Mouse (Mus musculus): ENCODE measurements around the gene Smc5. TPM values are rescaled to one million over a fixed set of nuclear protein-coding genes. Genes with fewer than 3 reads are reported as not detected.

Smc5 gene
- polyA plus RNA-seq (2012; ENCODE audit: insufficient read depth, low replicate concordance): 0.79 and 2.8 TPM in 2 replicates

- H3K36me3 ChIP-seq (replicated peaks; ENCODE audit: low read length): peaks cover 16% of the 10 kb centered on the region
- TF ChIP-seq FLI1 (IDR thresholded peaks at IDR 0.05; ENCODE audit: low read length): no peak
- no peak for TF ChIP-seq GATA1 (IDR thresholded peaks at IDR 0.05; ENCODE audit: borderline replicate concordance, low read length)
- H3K4me3 ChIP-seq (replicated peaks): peak within 1 kb of the TSS; percentile 96
Measured at GRCm38 (mm10) chr19:23273355-23274053, at the start of gene Smc5. Gene Smc5, minus strand, starts transcription at chr19:23273897.

GRCm38 (mm10) chr19:23323107-23323506, 49.4 kb upstream of the Smc5 start:
- no peaks in the 10 kb centered on the region for H3K36me3 ChIP-seq (replicated peaks; ENCODE audit: low read length)
- H3K4me3 ChIP-seq (replicated peaks): peak overlapping the region; percentile 39
- H3K9me3 ChIP-seq: no peaks in the 10 kb centered on the region
- TF ChIP-seq FLI1 (IDR thresholded peaks at IDR 0.05; ENCODE audit: low read length) (no peak), GATA1 (IDR thresholded peaks at IDR 0.05; ENCODE audit: borderline replicate concordance, low read length) (no peak)
- peaks cover 57% of the 10 kb centered on the region for H3K4me1 ChIP-seq
- no peaks in the 10 kb centered on the region for H3K27me3 ChIP-seq (replicated peaks)

More at GRCm38 (mm10) chr19:23273355-23274053, at the start of gene Smc5:
- H3K27me3 ChIP-seq (replicated peaks): no peaks in the 10 kb centered on the region
- peaks cover 5% of the 10 kb centered on the region; the same call in 1 of the 2 replicates for H3K9me3 ChIP-seq
- H3K4me1 ChIP-seq: peaks cover 44% of the 10 kb centered on the region

GRCm38 (mm10) chr19:23317989-23318358, 44.3 kb upstream of the Smc5 start:
- no peaks in the 10 kb centered on the region for H3K36me3 ChIP-seq (replicated peaks; ENCODE audit: low read length)
- H3K4me1 ChIP-seq: peaks cover 40% of the 10 kb centered on the region
- no peak for TF ChIP-seq FLI1 (IDR thresholded peaks at IDR 0.05; ENCODE audit: low read length)
- TF ChIP-seq GATA1 (IDR thresholded peaks at IDR 0.05; ENCODE audit: borderline replicate concordance, low read length): no peak
- H3K27me3 ChIP-seq (replicated peaks): no peaks in the 10 kb centered on the region
- H3K9me3 ChIP-seq: no peaks in the 10 kb centered on the region
- no peak overlapping the region for H3K4me3 ChIP-seq (replicated peaks)

GRCm38 (mm10) chr19:23317295-23317988, 43.7 kb upstream of the Smc5 start:
- H3K9me3 ChIP-seq: no peaks in the 10 kb centered on the region
- H3K4me1 ChIP-seq: peaks cover 34% of the 10 kb centered on the region
- no peaks in the 10 kb centered on the region for H3K36me3 ChIP-seq (replicated peaks; ENCODE audit: low read length)
- no peak overlapping the region for H3K4me3 ChIP-seq (replicated peaks)
- H3K27me3 ChIP-seq (replicated peaks): no peaks in the 10 kb centered on the region
- TF ChIP-seq GATA1 (IDR thresholded peaks at IDR 0.05; ENCODE audit: borderline replicate concordance, low read length) (no peak), FLI1 (IDR thresholded peaks at IDR 0.05; ENCODE audit: low read length) (no peak)

- Histone ChIP-seq H3K9me3 (no peaks in the 10 kb centered on the region), H3K4me3 (replicated peaks) (no peak overlapping the region), H3K4me1 (peaks cover 29% of the 10 kb centered on the region), H3K36me3 (replicated peaks; ENCODE audit: low read length) (no peaks in the 10 kb centered on the region), H3K27me3 (replicated peaks) (no peaks in the 10 kb centered on the region)
- TF ChIP-seq GATA1 (IDR thresholded peaks at IDR 0.05; ENCODE audit: borderline replicate concordance, low read length): no peak
- TF ChIP-seq FLI1 (IDR thresholded peaks at IDR 0.05; ENCODE audit: low read length): no peak
Measured at GRCm38 (mm10) chr19:23316851-23317250, 43.2 kb upstream of the Smc5 start.

- no peaks in the 10 kb centered on the region for H3K27me3 ChIP-seq (replicated peaks)
Measured at GRCm38 (mm10) chr19:23309979-23310378, 36.3 kb upstream of the Smc5 start.

GRCm38 (mm10) chr19:23306671-23307070, 33.0 kb upstream of the Smc5 start:
- TF ChIP-seq GATA1 (IDR thresholded peaks at IDR 0.05; ENCODE audit: borderline replicate concordance, low read length) (no peak), FLI1 (IDR thresholded peaks at IDR 0.05; ENCODE audit: low read length) (no peak)
- H3K36me3 ChIP-seq (replicated peaks; ENCODE audit: low read length): no peaks in the 10 kb centered on the region

More at GRCm38 (mm10) chr19:23309979-23310378, 36.3 kb upstream of the Smc5 start:
- H3K4me3 ChIP-seq (replicated peaks): no peak overlapping the region
- H3K4me1 ChIP-seq: peaks cover 14% of the 10 kb centered on the region
- TF ChIP-seq GATA1 (IDR thresholded peaks at IDR 0.05; ENCODE audit: borderline replicate concordance, low read length) (no peak), FLI1 (IDR thresholded peaks at IDR 0.05; ENCODE audit: low read length) (no peak)
- H3K9me3 ChIP-seq: no peaks in the 10 kb centered on the region
- no peaks in the 10 kb centered on the region for H3K36me3 ChIP-seq (replicated peaks; ENCODE audit: low read length)

GRCm38 (mm10) chr19:23299987-23300386, 26.3 kb upstream of the Smc5 start:
- H3K4me3 ChIP-seq (replicated peaks): no peak overlapping the region
- H3K9me3 ChIP-seq: peaks cover 6% of the 10 kb centered on the region
- no peaks in the 10 kb centered on the region for H3K27me3 ChIP-seq (replicated peaks)
- H3K36me3 ChIP-seq (replicated peaks; ENCODE audit: low read length): peaks cover 3% of the 10 kb centered on the region
- peaks cover 38% of the 10 kb centered on the region for H3K4me1 ChIP-seq
- TF ChIP-seq FLI1 (IDR thresholded peaks at IDR 0.05; ENCODE audit: low read length) (no peak), GATA1 (IDR thresholded peaks at IDR 0.05; ENCODE audit: borderline replicate concordance, low read length) (no peak)

More at GRCm38 (mm10) chr19:23306671-23307070, 33.0 kb upstream of the Smc5 start:
- Histone ChIP-seq H3K4me3 (replicated peaks) (no peak overlapping the region), H3K4me1 (peaks cover 12% of the 10 kb centered on the region; the same call in 1 of the 2 replicates), H3K9me3 (no peaks in the 10 kb centered on the region), H3K27me3 (replicated peaks) (no peaks in the 10 kb centered on the region)

- Histone ChIP-seq H3K27me3 (replicated peaks) (no peaks in the 10 kb centered on the region), H3K4me3 (replicated peaks) (no peak overlapping the region), H3K9me3 (peaks cover 6% of the 10 kb centered on the region), H3K4me1 (peaks cover 44% of the 10 kb centered on the region), H3K36me3 (replicated peaks; ENCODE audit: low read length) (peaks cover 3% of the 10 kb centered on the region)
- no peak for TF ChIP-seq FLI1 (IDR thresholded peaks at IDR 0.05; ENCODE audit: low read length)
Measured at GRCm38 (mm10) chr19:23298917-23299316, 25.2 kb upstream of the Smc5 start.

GRCm38 (mm10) chr19:23297191-23297590, 23.5 kb upstream of the Smc5 start:
- peaks cover 44% of the 10 kb centered on the region for H3K4me1 ChIP-seq
- peaks cover 6% of the 10 kb centered on the region for H3K9me3 ChIP-seq
- peaks cover 3% of the 10 kb centered on the region for H3K36me3 ChIP-seq (replicated peaks; ENCODE audit: low read length)
- H3K4me3 ChIP-seq (replicated peaks): no peak overlapping the region
- H3K27me3 ChIP-seq (replicated peaks): no peaks in the 10 kb centered on the region
- TF ChIP-seq GATA1 (IDR thresholded peaks at IDR 0.05; ENCODE audit: borderline replicate concordance, low read length) (no peak), FLI1 (IDR thresholded peaks at IDR 0.05; ENCODE audit: low read length) (no peak)

Measured in megakaryocyte, embryonic 14.5 days (primary cell).